14 mouse cellular contexts compared by ENCODE assay signal in genomic region chr17:43109501-43109900, GRCm38 (mm10).
"Had no signal": no experiment of that assay in that cellular context is flagged by ENCODE, and none has a peak within 500 bp of the region (broad histone marks: within the 10 kb centered on the region; RNA-seq: fewer than 3 reads in every experiment).

No protein-coding gene starts in this region.

- H3K9ac ChIP-seq: limb, embryonic 12.5 days; liver, embryonic 13.5 days; liver, postnatal 0 days; lung, embryonic 15.5 days; midbrain, embryonic 12.5 days; neural tube, embryonic 13.5 days; stomach, embryonic 15.5 days had no signal

- H3K4me3 ChIP-seq: limb, embryonic 12.5 days; liver, embryonic 13.5 days; lung, embryonic 15.5 days; megakaryocyte, embryonic 14.5 days; midbrain, embryonic 12.5 days; neural tube, embryonic 13.5 days; stomach, embryonic 15.5 days had no signal

- H3K4me2 ChIP-seq: limb, embryonic 12.5 days; liver, embryonic 13.5 days; lung, embryonic 15.5 days; midbrain, embryonic 12.5 days; neural tube, embryonic 13.5 days; stomach, embryonic 15.5 days had no signal

- H3K27me3 ChIP-seq: limb, embryonic 12.5 days; liver, embryonic 13.5 days; lung, embryonic 15.5 days; megakaryocyte, embryonic 14.5 days; midbrain, embryonic 12.5 days; neural tube, embryonic 13.5 days; stomach, embryonic 15.5 days had no signal

- H3K4me1 ChIP-seq: limb, embryonic 12.5 days; lung, embryonic 15.5 days; stomach, embryonic 15.5 days had no signal

- H3K27ac ChIP-seq: limb, embryonic 12.5 days; liver, embryonic 13.5 days; lung, embryonic 15.5 days; macrophage; midbrain, embryonic 12.5 days; neural tube, embryonic 13.5 days; stomach, embryonic 15.5 days had no signal

- H3K9me3 ChIP-seq: limb, embryonic 12.5 days; liver, embryonic 13.5 days; lung, embryonic 15.5 days; midbrain, embryonic 12.5 days; neural tube, embryonic 13.5 days; stomach, embryonic 15.5 days had no signal

- DNase-seq: liver; liver, embryonic 13.5 days; liver, postnatal 0 days; lung, postnatal 14 days; right cerebral cortex, postnatal 14 days had no signal

- ATAC-seq: intestine, embryonic 16.5 days; liver, postnatal 0 days; midbrain, embryonic 16.5 days had no signal

- H3K36me3 ChIP-seq: limb, embryonic 12.5 days; liver, embryonic 13.5 days; lung, embryonic 15.5 days; midbrain, embryonic 12.5 days; neural tube, embryonic 13.5 days; stomach, embryonic 15.5 days had no signal
